Mouse (Mus musculus): Measurements from ENCODE around the gene Fam131a.

DNA sequence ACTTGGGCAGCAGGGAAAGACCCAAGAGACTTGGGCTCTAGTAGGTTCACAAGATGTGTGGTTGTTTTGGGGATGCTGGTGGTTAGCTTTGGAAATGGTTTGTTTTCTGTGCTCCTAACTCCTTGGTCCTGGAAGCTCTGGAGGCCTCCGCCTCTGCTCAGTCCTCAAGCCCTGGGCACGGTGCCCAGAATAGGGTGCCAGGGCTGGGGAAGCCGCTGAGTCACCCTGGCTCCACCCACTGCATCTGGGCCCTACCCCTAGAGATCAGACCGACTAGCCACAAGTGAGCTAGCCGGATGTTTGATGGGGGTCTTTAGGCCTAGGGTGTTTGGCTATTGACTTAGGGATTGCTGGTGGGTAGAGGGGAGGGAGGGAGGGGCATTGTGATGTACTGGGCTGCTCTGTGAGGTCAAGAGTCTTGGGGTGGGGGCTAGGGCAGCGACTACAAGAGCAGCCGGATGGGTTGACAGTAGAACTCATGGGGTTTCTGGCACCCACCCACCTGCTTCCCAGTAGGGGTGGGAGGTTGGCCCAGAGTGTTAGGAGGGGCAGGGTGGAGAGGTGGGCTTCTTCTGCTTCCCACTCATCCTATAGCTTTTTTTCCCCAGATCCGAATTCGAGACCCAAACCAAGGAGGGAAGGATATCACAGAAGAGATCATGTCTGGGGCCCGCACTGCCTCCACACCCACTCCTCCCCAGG lies 14.9 kb upstream of the Fam131a start:
- TF ChIP-seq POLR2A (IDR thresholded peaks at IDR 0.05; ENCODE audit: insufficient read depth, low read depth, low read length) (no peak), CTCF (IDR thresholded peaks at IDR 0.05) (no peak), EP300 (IDR thresholded peaks at IDR 0.05; ENCODE audit: insufficient read depth, low read depth, low read length) (no peak)
